Mouse (Mus musculus) MEL (cell line): ENCODE results near the gene Csgalnact2.

Experiments used
- CTCF ChIP-seq, 3 experiments: IDR thresholded peaks in 2 of 3; conservative IDR thresholded peaks in 1 of 3; 2 replicates each; pipeline ENCODE4 v1.5.1; 2011 to 2012; ENCODE audit warnings: low read length in 3 of 3, low read depth in 2 of 3, mild to moderate bottlenecking in 2 of 3, improper control_type of control experiment in 1 of 3, inconsistent platforms in 1 of 3, mixed read lengths in 1 of 3, moderate library complexity in 1 of 3; ENCODE audit not compliant: control insufficient read depth in 1 of 3, insufficient read depth in 1 of 3, poor library complexity in 1 of 3, severe bottlenecking in 1 of 3
- MAZ ChIP-seq: IDR thresholded peaks from 2 replicates; pipeline ENCODE4 v1.6.1; 2012; ENCODE audit warnings: low read depth, mild to moderate bottlenecking, inconsistent platforms, low read length, improper control_type of control experiment
- POLR2A ChIP-seq, 2 experiments: IDR thresholded peaks; 2 replicates each; pipeline ENCODE4 v1.6.1; 2011 to 2012; ENCODE audit warnings: low read length in 2 of 2, mild to moderate bottlenecking in 2 of 2, control low read depth in 1 of 2, improper control_type of control experiment in 1 of 2, low read depth in 1 of 2, moderate library complexity in 1 of 2; ENCODE audit not compliant: control insufficient read depth in 1 of 2, insufficient read depth in 1 of 2, poor library complexity in 1 of 2

DNA sequence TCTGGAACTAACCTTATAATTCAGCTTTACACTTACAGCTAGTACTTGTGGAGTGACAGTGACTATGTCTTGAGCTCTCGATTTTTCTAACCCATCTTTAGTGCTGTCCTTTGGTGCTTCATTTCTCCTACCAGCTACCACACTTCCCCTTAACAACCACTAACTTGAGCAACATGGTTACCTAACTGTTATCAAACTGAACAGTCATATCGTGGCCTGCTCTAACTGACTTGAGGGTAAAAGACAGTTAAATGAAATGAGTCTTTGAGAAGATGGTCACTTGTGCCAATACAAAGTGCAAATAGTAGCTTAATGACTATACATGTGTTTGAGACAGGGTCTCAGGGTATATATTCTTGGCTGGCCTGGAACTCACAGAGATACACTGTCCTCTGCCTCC, 1.8 kb downstream of the Csgalnact2 start:
- TF ChIP-seq CTCF (IDR thresholded peaks at IDR 0.05 in 2 of 3, conservative IDR thresholded peaks at IDR 0.05 in 1 of 3; ENCODE audit: control insufficient read depth in 1 of 3, insufficient read depth in 1 of 3, low read depth in 2 of 3, low read length in 3 of 3, poor library complexity in 1 of 3, severe bottlenecking in 1 of 3) (no peak), POLR2A (IDR thresholded peaks at IDR 0.05; ENCODE audit: control insufficient read depth in 1 of 2, insufficient read depth in 1 of 2, low read depth in 1 of 2, low read length in 2 of 2, poor library complexity in 1 of 2) (no peak), MAZ (no peak)
